Mouse (Mus musculus) retina, adult 2 months (tissue): Measurements from ENCODE around the gene Retnla.
"Not testable (repeated sequence)": the region's sequence is repeated elsewhere in the genome, so short reads cannot be mapped to it uniquely, and the experiment has no call there.

Source experiments
- DNase-seq: peaks from one replicate; pipeline ENCODE4 v3.0.0-alpha.2; 2012; ENCODE audit warnings: low read depth, low spot score

Retnla gene

GRCm38 (mm10) chr16:48842266-48842665, at the start of gene Retnla:
Gene Retnla (plus strand): TSS chr16:48842551.
- DNase-seq = no peak

GRCm38 (mm10) chr16:48798285-48798684, 44.1 kb upstream of the Retnla start:
- DNase-seq = no peak

GRCm38 (mm10) chr16:48799470-48799869, 42.9 kb upstream of the Retnla start:
- no peak for DNase-seq

GRCm38 (mm10) chr16:48800906-48801305, 41.4 kb upstream of the Retnla start:
- no peak for DNase-seq

- no peak for DNase-seq
Observed at GRCm38 (mm10) chr16:48805412-48805811, 36.9 kb upstream of the Retnla start.

GRCm38 (mm10) chr16:48806521-48806920, 35.8 kb upstream of the Retnla start:
- DNase-seq = no peak

- DNase-seq = no peak
Observed at GRCm38 (mm10) chr16:48809374-48809773, 33.0 kb upstream of the Retnla start.

- no peak for DNase-seq
Observed at GRCm38 (mm10) chr16:48811881-48812436, 30.4 kb upstream of the Retnla start.

- DNase-seq = no peak
Observed at GRCm38 (mm10) chr16:48816695-48817094, 25.7 kb upstream of the Retnla start, which contains the start of gene Retnlb. Gene Retnlb (plus strand): TSS chr16:48816856.

GRCm38 (mm10) chr16:48818524-48818923, 23.8 kb upstream of the Retnla start:
- no peak for DNase-seq

GRCm38 (mm10) chr16:48826474-48826873, 15.9 kb upstream of the Retnla start:
- DNase-seq = no peak

- no peak for DNase-seq
Observed at GRCm38 (mm10) chr16:48827625-48828024, 14.7 kb upstream of the Retnla start.

- no peak for DNase-seq
Observed at GRCm38 (mm10) chr16:48829060-48829459, 13.3 kb upstream of the Retnla start.

GRCm38 (mm10) chr16:48832055-48832454, 10.3 kb upstream of the Retnla start:
- DNase-seq = no peak

GRCm38 (mm10) chr16:48833626-48834025, 8.7 kb upstream of the Retnla start:
- DNase-seq = not testable (repeated sequence)

GRCm38 (mm10) chr16:48843671-48844386, 1.5 kb downstream of the Retnla start:
- DNase-seq = no peak

- not testable (repeated sequence) for DNase-seq
Observed at GRCm38 (mm10) chr16:48865004-48865403, 22.7 kb downstream of the Retnla start.

- DNase-seq = no peak
Observed at GRCm38 (mm10) chr16:48867690-48868089, 25.3 kb downstream of the Retnla start.

GRCm38 (mm10) chr16:48868663-48869062, 26.3 kb downstream of the Retnla start:
- no peak for DNase-seq

GRCm38 (mm10) chr16:48869671-48870070, 27.3 kb downstream of the Retnla start:
- no peak for DNase-seq

GRCm38 (mm10) chr16:48871754-48872153, 29.4 kb downstream of the Retnla start:
- no peak for DNase-seq

- no peak for DNase-seq
Observed at GRCm38 (mm10) chr16:48872321-48872720, 30.0 kb downstream of the Retnla start, which contains the start of gene Retnlg. Gene Retnlg (plus strand): TSS chr16:48872621.

GRCm38 (mm10) chr16:48890733-48891132, 48.4 kb downstream of the Retnla start:
- no peak for DNase-seq
